Mouse (Mus musculus) spleen, embryonic (tissue): ENCODE measurements around the gene Mkrn2os.

ENCODE experiments used
- CTCF ChIA-PET: fragments of 350-600 bp; sonication (Branson Sonifier 250); formaldehyde crosslinking; loops from one replicate; lab custom pipeline; 2022; lab: Charles Lee

Mkrn2os gene

GRCm38 (mm10) chr6:115583430-115584125 lies 8.8 kb downstream of the Mkrn2os start:
- CTCF ChIA-PET, result no interaction called here

- CTCF ChIA-PET, result interaction anchor here (0.6 kb wide), 1 partner anchor 522 kb away, joined by 3 read pairs; no protein-coding TSS in a partner anchor
Measured at GRCm38 (mm10) chr6:115582328-115583115, 9.9 kb downstream of the Mkrn2os start.

- CTCF ChIA-PET, result no interaction called here
Measured at GRCm38 (mm10) chr6:115580810-115581209, 11.6 kb downstream of the Mkrn2os start.

- CTCF ChIA-PET, result no interaction called here
Measured at GRCm38 (mm10) chr6:115577941-115578340, 14.4 kb downstream of the Mkrn2os start.

GRCm38 (mm10) chr6:115577407-115577806 lies 15.0 kb downstream of the Mkrn2os start:
- CTCF ChIA-PET, result no interaction called here

- CTCF ChIA-PET, result no interaction called here
Measured at GRCm38 (mm10) chr6:115574171-115574570, 18.2 kb downstream of the Mkrn2os start.

GRCm38 (mm10) chr6:115565479-115566045 lies 26.8 kb downstream of the Mkrn2os start:
- CTCF ChIA-PET, result no interaction called here

GRCm38 (mm10) chr6:115559651-115560632 lies 32.4 kb downstream of the Mkrn2os start:
- CTCF ChIA-PET, result no interaction called here

GRCm38 (mm10) chr6:115558176-115558575 lies 34.2 kb downstream of the Mkrn2os start:
- CTCF ChIA-PET, result no interaction called here

GRCm38 (mm10) chr6:115555485-115555884 lies 36.9 kb downstream of the Mkrn2os start:
- CTCF ChIA-PET, result interaction anchor here (0.6 kb wide), 1 partner anchor 16 kb away, joined by 7 read pairs; no protein-coding TSS in a partner anchor

GRCm38 (mm10) chr6:115546276-115546675 lies 46.1 kb downstream of the Mkrn2os start:
- CTCF ChIA-PET, result no interaction called here

- CTCF ChIA-PET, result no interaction called here
Measured at GRCm38 (mm10) chr6:115544442-115544970, 47.9 kb downstream of the Mkrn2os start, which contains the start of gene Tsen2. Gene Tsen2 (plus strand): TSS chr6:115544664.

GRCm38 (mm10) chr6:115542341-115542740 lies 50.0 kb downstream of the Mkrn2os start:
- CTCF ChIA-PET, result no interaction called here

- CTCF ChIA-PET, result no interaction called here
Measured at GRCm38 (mm10) chr6:115541676-115542275, 50.6 kb downstream of the Mkrn2os start.

- CTCF ChIA-PET, result interaction anchor here (0.6 to 0.8 kb wide), 2 partner anchors 16 to 171 kb away, joined by 6 to 7 read pairs; no protein-coding TSS in a partner anchor
Measured at GRCm38 (mm10) chr6:115538645-115539429, 53.5 kb downstream of the Mkrn2os start.

- CTCF ChIA-PET, result interaction anchor here (0.7 kb wide), 1 partner anchor 19 kb away, joined by 4 read pairs; no protein-coding TSS in a partner anchor
Measured at GRCm38 (mm10) chr6:115536169-115536568, 56.2 kb downstream of the Mkrn2os start.

- CTCF ChIA-PET, result no interaction called here
Measured at GRCm38 (mm10) chr6:115534617-115535016, 57.8 kb downstream of the Mkrn2os start.
